Comparison of ENCODE assay signal across 11 mouse cellular contexts in the genomic region with DNA sequence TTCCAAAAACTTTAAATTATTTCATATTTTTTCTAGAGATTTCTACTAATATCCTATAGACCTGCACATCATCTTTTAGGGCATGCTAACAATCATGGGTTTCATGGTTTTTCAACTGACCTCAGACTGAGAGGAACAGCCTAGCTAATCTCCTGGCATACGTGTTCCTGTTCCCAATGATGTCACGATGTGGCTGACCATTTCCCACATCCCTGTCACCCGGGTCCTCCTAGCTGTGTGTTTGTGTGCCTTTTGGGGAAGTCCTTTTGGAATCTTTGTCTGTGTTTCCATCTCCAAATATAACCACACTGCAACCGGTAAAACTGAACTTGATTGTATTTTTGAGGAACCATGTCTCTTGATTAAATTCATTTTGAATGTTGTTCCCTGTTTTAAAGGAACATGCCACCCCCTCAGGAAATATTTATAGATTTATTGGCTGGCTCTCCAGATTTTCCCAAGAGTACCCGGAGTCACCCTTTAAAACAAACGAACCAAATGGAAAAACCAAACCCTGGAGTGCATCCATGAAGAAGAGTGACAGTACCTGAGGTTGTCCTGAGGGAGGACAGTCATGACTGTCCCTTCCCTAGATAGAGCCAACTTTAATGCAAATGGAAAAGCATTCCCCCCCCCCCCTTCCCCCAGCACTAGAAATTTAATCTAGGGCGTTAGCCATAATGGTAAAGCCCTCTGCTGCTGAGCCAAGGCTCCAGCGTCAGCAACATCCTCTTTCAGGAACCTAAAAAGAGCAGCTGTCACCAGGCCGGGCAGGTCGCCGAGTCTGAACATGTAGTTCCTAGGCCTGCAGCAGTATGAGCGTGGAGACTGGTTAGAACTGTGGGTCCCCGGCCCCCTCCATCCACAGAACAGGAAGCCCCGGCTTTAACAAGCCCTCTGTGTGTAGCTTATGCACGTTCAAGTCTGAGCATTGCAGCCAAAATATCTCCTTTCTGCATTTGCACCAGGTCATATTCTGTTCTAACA. TPM values are rescaled to one million over a fixed set of nuclear protein-coding genes. Genes with fewer than 3 reads are reported as not detected.
DNase-seq lines count a peak whose midpoint lies in the region; TF ChIP-seq lines count a peak whose summit lies in the region.
"Had no signal": no experiment of that assay in that cellular context is flagged by ENCODE, and none has a peak within 500 bp of the region (broad histone marks: within the 10 kb centered on the region; RNA-seq: fewer than 3 reads in every experiment).

No protein-coding gene starts in this region.

- TF ChIP-seq EP300 in heart, adult 2 months (IDR thresholded peaks at IDR 0.05; ENCODE audit: insufficient read depth, low read depth, low read length) = no peak

- 24% methylated on average over 15 of the region's 15 CpGs for WGBS in heart, adult 2 months

- no peaks in the 10 kb centered on the region for H3K27me3 ChIP-seq in heart, adult 2 months (ENCODE audit: control insufficient read depth, insufficient read depth, low read length)

- DNase-seq in heart, adult 2 months = peak; percentile 25 to 35
- DNase-seq in heart, postnatal 25 days (ENCODE audit: low spot score) = no peak
- peak; percentile 85 for DNase-seq in A20 (ENCODE audit: low read depth, low spot score)
- DNase-seq in gastrocnemius, adult 2 months = peak; percentile 88
- peak in 1 of 2 experiments; percentile 12 for DNase-seq in layer of hippocampus, adult 2 months (ENCODE audit: low spot score in 2 of 2)
- DNase-seq in yolk sac, embryonic 10.5 days (ENCODE audit: low spot score) = no peak
- DNase-seq in Muller cell, postnatal 12 days (ENCODE audit: inconsistent ontology term) = no peak
- DNase-seq in cerebellum, postnatal 4 days (ENCODE audit: low spot score in 2 of 2) = no peak
- DNase-seq: midbrain, embryonic 14.5 days; right cerebral cortex, postnatal 14 days had no signal

- no peak overlapping the region for H3K9ac ChIP-seq in heart, adult 2 months (ENCODE audit: low read depth, low read length)

- no peaks in the 10 kb centered on the region for H3K4me1 ChIP-seq in heart, adult 2 months (ENCODE audit: control insufficient read depth, insufficient read depth, low read length)

- no peak for TF ChIP-seq CTCF in heart, adult 2 months (IDR thresholded peaks at IDR 0.05)
- no peak for TF ChIP-seq CTCF in gastrocnemius, adult 2 months (IDR thresholded peaks at IDR 0.05)
- no peak for TF ChIP-seq CTCF in layer of hippocampus, adult 2 months (conservative IDR thresholded peaks at IDR 0.05)

- intact Hi-C loops in heart, adult 2 months (cut with DNase I) = no loop called here
- intact Hi-C loops in heart, postnatal 25 days (cut with DNase I) = no loop called here
- intact Hi-C loops in gastrocnemius, adult 2 months (cut with DNase I) = no loop called here

- H3K4me3 ChIP-seq in heart, adult 2 months = no peak overlapping the region
- peak overlapping the region; percentile 33 for H3K4me3 ChIP-seq in gastrocnemius, adult 2 months
- H3K4me3 ChIP-seq in layer of hippocampus, adult 2 months = no peak overlapping the region

- TF ChIP-seq POLR2A in heart, adult 2 months (IDR thresholded peaks at IDR 0.05; ENCODE audit: insufficient read depth, low read depth, low read length) = no peak

- no peak overlapping the region for H3K27ac ChIP-seq in heart, adult 2 months
- peak overlapping the region; percentile 81 for H3K27ac ChIP-seq in gastrocnemius, adult 2 months
- peak overlapping the region; percentile 68 for H3K27ac ChIP-seq in layer of hippocampus, adult 2 months

- no peaks in the 10 kb centered on the region for H3K79me2 ChIP-seq in heart, adult 2 months (replicated peaks; ENCODE audit: control insufficient read depth, insufficient read depth, low read length)

- H3K36me3 ChIP-seq in heart, adult 2 months (ENCODE audit: control insufficient read depth, insufficient read depth, low read length) = no peaks in the 10 kb centered on the region

RNA-seq across cellular contexts. Expression of gene Casr, which starts 31.1 kb away (rescaled TPM):
- under 1 TPM in 1 of 2 experiments, not detected in 1; 0.05 TPM for total RNA-seq in heart, adult 2 months (2021)
- not detected in 2 replicates for polyA plus RNA-seq in heart, adult 2 months (2012; rRNA removed)
- not detected for total RNA-seq in heart, postnatal 25 days (2021)
- 1 to 10 TPM; 1.7 to 2.5 TPM for total RNA-seq in gastrocnemius, adult 2 months (2021)
- 1 to 10 TPM in 1 of 2 experiments, under 1 TPM in 1; 0.49 to 1.1 TPM for total RNA-seq in layer of hippocampus, adult 2 months (2021)
- polyA plus RNA-seq: heart, postnatal 0 days had no signal

Comparison
In these comparisons a context has a peak if more than half of its experiments do, and no peak if none do; other contexts are left out.
1. DNase-seq: peak in heart, adult 2 months (2 of 2), A20 (single experiment) and gastrocnemius, adult 2 months (single experiment); none in heart, postnatal 25 days (single experiment), yolk sac, embryonic 10.5 days (single experiment), Muller cell, postnatal 12 days (single experiment) and cerebellum, postnatal 4 days (0 of 2).